Mouse (Mus musculus): ENCODE data around the gene Olfr1457. TPM values are rescaled to one million over a fixed set of nuclear protein-coding genes. Genes with fewer than 3 reads are reported as not detected.

The Olfr1457 gene
- not detected for total RNA-seq (2022)

DNA sequence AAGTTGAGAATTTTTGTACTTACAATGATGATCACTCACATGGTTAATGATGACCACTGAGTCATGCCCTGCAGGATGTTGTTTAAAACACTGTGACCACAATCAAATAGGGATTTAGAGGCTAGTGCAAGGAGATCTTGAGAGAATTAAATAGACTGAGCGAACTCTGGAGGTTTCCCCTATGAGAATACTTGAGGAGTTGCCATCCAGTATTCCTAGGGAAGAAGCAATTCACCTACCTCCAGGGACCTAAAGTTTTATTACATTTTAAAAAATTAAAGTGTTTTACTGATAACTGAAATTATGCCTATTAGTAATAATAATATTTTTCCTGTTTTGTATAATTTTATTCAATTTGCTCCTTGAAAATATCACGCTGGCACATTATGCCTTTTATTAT lies at the start of gene Olfr1457:
TSS of gene Olfr1457 (minus strand) at position 101 of the 400 bp plus-strand sequence.
- no peak for DNase-seq (ENCODE audit: low spot score)

DNA sequence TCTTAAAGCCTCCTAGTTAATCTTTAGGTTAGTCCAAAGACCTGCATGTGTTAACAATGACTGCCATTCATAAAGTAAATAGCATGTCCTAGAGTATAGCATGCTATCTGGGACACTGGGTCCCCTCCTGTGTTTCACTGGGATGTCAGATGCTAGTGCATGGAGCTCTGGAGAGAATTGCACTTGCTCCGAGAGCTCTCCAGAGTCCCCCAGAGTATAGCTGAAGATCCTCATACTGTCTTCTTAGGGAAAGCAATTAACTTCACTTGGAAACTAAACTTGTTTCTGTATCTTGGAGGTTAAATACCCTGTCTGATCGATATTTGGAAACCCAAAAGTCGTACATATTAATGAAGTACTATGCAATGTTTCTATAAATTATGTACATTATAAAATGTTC lies 9.0 kb upstream of the Olfr1457 start, which contains the start of gene Olfr1458:
TSS of gene Olfr1458 (minus strand) at position 101 of the 400 bp plus-strand sequence.
- DNase-seq (ENCODE audit: low spot score): no peak

DNA sequence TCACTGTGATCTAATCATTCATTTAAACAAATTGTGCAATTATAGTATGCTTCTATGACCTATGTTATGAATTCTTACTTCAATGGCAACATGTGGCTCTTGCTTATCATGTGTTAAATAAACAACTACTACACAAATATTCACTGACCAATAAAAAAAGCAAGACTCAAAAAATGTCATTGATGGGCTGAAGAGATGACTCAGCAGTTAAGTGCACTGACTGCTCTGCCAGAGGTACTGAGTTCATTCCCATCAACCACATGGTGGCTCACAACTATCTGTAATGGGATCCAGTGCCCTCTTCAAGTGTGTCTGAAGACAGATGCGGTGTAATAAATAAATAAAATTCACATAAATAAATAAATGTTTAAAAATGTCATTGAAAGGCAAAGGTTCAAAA lies 3.8 kb downstream of the Olfr1457 start:
- no peak for DNase-seq (ENCODE audit: low spot score)

DNA sequence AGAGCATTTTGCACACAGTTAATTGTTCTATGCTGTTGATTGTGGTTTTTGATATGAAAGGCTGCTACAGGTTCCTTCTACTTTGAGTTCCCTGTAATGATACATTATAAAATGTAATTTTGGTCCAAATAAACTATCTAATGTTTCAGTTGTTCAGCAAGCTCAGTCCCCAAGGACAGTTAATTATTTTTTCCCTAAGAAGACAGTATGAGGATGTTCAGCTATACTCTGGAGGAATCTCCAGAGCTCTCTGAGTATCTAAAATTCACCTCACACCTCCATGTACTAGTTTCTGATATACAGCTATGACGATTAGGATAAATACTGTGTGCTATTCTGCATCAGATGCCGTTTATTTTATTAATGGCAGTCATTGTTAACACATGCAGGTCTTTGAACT lies 37.4 kb downstream of the Olfr1457 start, which contains the start of gene Olfr1454:
TSS of gene Olfr1454 (plus strand) at position 301 of the 400 bp plus-strand sequence.
- DNase-seq (ENCODE audit: low spot score): no peak

Other genes with a start within 250 kb of the Olfr1457 start
- not detected for gene Olfr1444, start 240.6 kb downstream of the Olfr1457 start, total RNA-seq (2022)
- gene Olfr1445, start 214.0 kb downstream of the Olfr1457 start, total RNA-seq (2022): not detected
- not detected for gene Olfr1446, start 204.4 kb downstream of the Olfr1457 start, total RNA-seq (2022)
- not detected for gene Olfr1447, start 194.1 kb downstream of the Olfr1457 start, total RNA-seq (2022)
- gene Olfr1448, start 173.5 kb downstream of the Olfr1457 start, total RNA-seq (2022): not detected
- gene Olfr1449, start 167.1 kb downstream of the Olfr1457 start, total RNA-seq (2022): not detected
- gene Olfr1450, start 147.6 kb downstream of the Olfr1457 start, total RNA-seq (2022): not detected
- not detected for gene Olfr1451, start 102.9 kb downstream of the Olfr1457 start, total RNA-seq (2022)
- not detected for gene Olfr1453, start 69.6 kb downstream of the Olfr1457 start, total RNA-seq (2022)
- not detected for gene Olfr1454, start 37.3 kb downstream of the Olfr1457 start, total RNA-seq (2022)
- gene Olfr1458, start 8.9 kb upstream of the Olfr1457 start, total RNA-seq (2022): not detected
- under 1 TPM in 2 of 4 experiments, not detected in 2; 0.05 to 0.09 TPM for gene Olfr1459, start 51.7 kb upstream of the Olfr1457 start, total RNA-seq (2022)
- not detected for gene Olfr1461, start 65.1 kb upstream of the Olfr1457 start, total RNA-seq (2022)
- gene Olfr1462, start 87.8 kb upstream of the Olfr1457 start, total RNA-seq (2022): not detected
- gene Olfr1463, start 133.4 kb upstream of the Olfr1457 start, total RNA-seq (2022): not detected
- not detected for gene Olfr1465, start 217.7 kb upstream of the Olfr1457 start, total RNA-seq (2022)
- gene Olfr1466, start 241.0 kb upstream of the Olfr1457 start, total RNA-seq (2022): not detected